Mouse (Mus musculus) neural tube, embryonic 11.5 days (tissue): ENCODE measurements around the gene Pnpo. TPM values are rescaled to one million over a fixed set of nuclear protein-coding genes. Genes with fewer than 3 reads are reported as not detected.

Source experiments
- ATAC-seq: fragments of 200-750 bp; cut with Nextera tagmentation; 2 replicates; pipeline ENCODE4 v1.8.0; 2017; ENCODE audit warnings: moderate number of reproducible peaks, mild to moderate bottlenecking, moderate TSS enrichment, moderate library complexity; ENCODE audit not compliant: insufficient read depth, low FRiP score, low TSS enrichment
- DNase-seq: peaks from one replicate; pipeline ENCODE4 v3.0.0-alpha.2; 2015; ENCODE audit warnings: low spot score
- H3K27ac ChIP-seq: fragments of 300-500 bp; sonication (generic); 2 replicates; pipeline ENCODE4 v1.5.1; 2014; ENCODE audit warnings: low read depth, mild to moderate bottlenecking, low read length
- H3K27me3 ChIP-seq: fragments of 300-500 bp; sonication (generic); 2 replicates; pipeline ENCODE4 v1.6.1; 2014; ENCODE audit warnings: mild to moderate bottlenecking, low read length, mixed read lengths; ENCODE audit not compliant: control insufficient read depth, insufficient read depth
- H3K36me3 ChIP-seq: fragments of 300-500 bp; sonication (generic); 2 replicates; pipeline ENCODE4 v1.6.1; 2014; ENCODE audit warnings: mild to moderate bottlenecking, low read length, moderate library complexity, mixed read lengths; ENCODE audit not compliant: control insufficient read depth, insufficient read depth
- H3K4me1 ChIP-seq: fragments of 300-500 bp; sonication (generic); 2 replicates; pipeline ENCODE4 v1.6.1; 2014; ENCODE audit warnings: low read length, mixed read lengths; ENCODE audit not compliant: control insufficient read depth, insufficient read depth
- H3K4me2 ChIP-seq: fragments of 300-500 bp; sonication (generic); 2 replicates; pipeline ENCODE4 v1.6.1; 2014; ENCODE audit warnings: low read depth, mild to moderate bottlenecking, moderate library complexity
- H3K4me3 ChIP-seq: fragments of 300-500 bp; sonication (generic); 2 replicates; pipeline ENCODE4 v1.5.1; 2014; ENCODE audit warnings: low read depth, low read length
- H3K9ac ChIP-seq: fragments of 300-500 bp; sonication (generic); 2 replicates; pipeline ENCODE4 v1.6.1; 2014; ENCODE audit warnings: mild to moderate bottlenecking, low read length
- H3K9me3 ChIP-seq: fragments of 300-500 bp; sonication (generic); 2 replicates; pipeline ENCODE4 v1.6.1; 2016; ENCODE audit warnings: low read length; ENCODE audit not compliant: control insufficient read depth
- WGBS: fragments of 180-500 bp; shearing (Covaris S2); extraction: QIAGEN DNeasy Blood & Tissue Kit; methylation state at CpG from one replicate; pipeline ENCODE4 v1.1.7; 2014; 5-methylcytosine and 5-hydroxymethylcytosine counted together
- polyA plus RNA-seq: library from polyadenylated mRNA; unstranded; fragments of >200 nt; fragmentation: Nextera tagmentation; extraction: Ambion mirVana; gene quantifications from 2 replicates; pipeline ENCODE4 v1.2.1, GENCODE M21; 2014

Pnpo gene
- polyA plus RNA-seq, 1 experiment from 2014 or later, result 26.2 TPM

- no peak overlapping the region for H3K4me2 ChIP-seq
- no peak overlapping the region for H3K27ac ChIP-seq
- H3K9ac ChIP-seq, result no peak overlapping the region
- no peak overlapping the region for H3K4me3 ChIP-seq
- ATAC-seq (no peak), DNase-seq (no peak)
- 79% methylated on average over 15 of the region's 15 CpGs for WGBS
- 0 out of 2 replicates have a peak, but pooled peaks cover 3% of the 10 kb centered on the region for H3K27me3 ChIP-seq
- H3K36me3 ChIP-seq, result no peaks in the 10 kb centered on the region
- peaks cover 8% of the 10 kb centered on the region for H3K4me1 ChIP-seq
- H3K9me3 ChIP-seq, result no peaks in the 10 kb centered on the region
Observed at GRCm38 (mm10) chr11:96981461-96981860, 37.7 kb upstream of the Pnpo start.

GRCm38 (mm10) chr11:96980021-96980420 lies 36.2 kb upstream of the Pnpo start:
- Histone ChIP-seq H3K4me2 (no peak overlapping the region), H3K4me3 (no peak overlapping the region), H3K9ac (no peak overlapping the region), H3K36me3 (no peaks in the 10 kb centered on the region), H3K27me3 (0 out of 2 replicates have a peak, but pooled peaks cover under 1% of the 10 kb centered on the region), H3K9me3 (no peaks in the 10 kb centered on the region), H3K4me1 (peaks cover 15% of the 10 kb centered on the region), H3K27ac (no peak overlapping the region)
- ATAC-seq (no peak), DNase-seq (no peak)
- 79% methylated on average over 5 of the region's 5 CpGs for WGBS

- no peak for DNase-seq
- Histone ChIP-seq H3K4me1 (peaks cover 15% of the 10 kb centered on the region), H3K4me3 (no peak overlapping the region), H3K27me3 (no peaks in the 10 kb centered on the region), H3K9ac (no peak overlapping the region), H3K36me3 (no peaks in the 10 kb centered on the region), H3K27ac (no peak overlapping the region), H3K4me2 (no peak overlapping the region), H3K9me3 (no peaks in the 10 kb centered on the region)
- WGBS, result 84% methylated on average over 7 of the region's 7 CpGs
- ATAC-seq, result no peak
Observed at GRCm38 (mm10) chr11:96979329-96979728, 35.5 kb upstream of the Pnpo start.

GRCm38 (mm10) chr11:96978401-96979246 lies 34.8 kb upstream of the Pnpo start:
- H3K27me3 ChIP-seq, result no peaks in the 10 kb centered on the region
- DNase-seq, result no peak
- no peaks in the 10 kb centered on the region for H3K36me3 ChIP-seq
- no peak for ATAC-seq
- H3K4me1 ChIP-seq, result peaks cover 15% of the 10 kb centered on the region
- H3K27ac ChIP-seq, result peak overlapping the region; percentile 24; the same call in 1 of the 2 replicates
- H3K4me2 ChIP-seq, result peak overlapping the region; percentile 81
- 33% methylated on average over 17 of the region's 17 CpGs for WGBS
- peak overlapping the region; percentile 56 for H3K9ac ChIP-seq
- peak overlapping the region; percentile 89 for H3K4me3 ChIP-seq
- no peaks in the 10 kb centered on the region for H3K9me3 ChIP-seq

GRCm38 (mm10) chr11:96977606-96978400 lies 34.0 kb upstream of the Pnpo start:
- Histone ChIP-seq H3K27ac (peak overlapping the region; percentile 92), H3K9ac (peak overlapping the region; percentile 95), H3K9me3 (no peaks in the 10 kb centered on the region), H3K4me3 (peak overlapping the region; percentile 89), H3K36me3 (no peaks in the 10 kb centered on the region), H3K4me2 (peak overlapping the region; percentile 84), H3K27me3 (no peaks in the 10 kb centered on the region), H3K4me1 (peaks cover 15% of the 10 kb centered on the region)
- peak; percentile 97 for ATAC-seq
- under 1% methylated on average over 45 of the region's 45 CpGs for WGBS
- peak; percentile 97 for DNase-seq

- ATAC-seq (peak; percentile 62), DNase-seq (peak; percentile 92)
- peak overlapping the region; percentile 92 for H3K27ac ChIP-seq
- H3K4me1 ChIP-seq, result peaks cover 15% of the 10 kb centered on the region
- peak overlapping the region; percentile 89 for H3K4me3 ChIP-seq
- H3K27me3 ChIP-seq, result no peaks in the 10 kb centered on the region
- H3K4me2 ChIP-seq, result peak overlapping the region; percentile 84
- H3K9ac ChIP-seq, result peak overlapping the region; percentile 95
- no peaks in the 10 kb centered on the region for H3K9me3 ChIP-seq
- WGBS, result under 1% methylated on average over 26 of the region's 50 CpGs
- H3K36me3 ChIP-seq, result no peaks in the 10 kb centered on the region
Observed at GRCm38 (mm10) chr11:96976911-96977591, 33.3 kb upstream of the Pnpo start.

- 62% methylated on average over 3 of the region's 3 CpGs for WGBS
- Histone ChIP-seq H3K4me1 (peaks cover 15% of the 10 kb centered on the region), H3K4me3 (peak overlapping the region; percentile 89), H3K27ac (no peak overlapping the region), H3K27me3 (no peaks in the 10 kb centered on the region), H3K9ac (peak overlapping the region; percentile 95), H3K36me3 (no peaks in the 10 kb centered on the region), H3K9me3 (no peaks in the 10 kb centered on the region), H3K4me2 (peak overlapping the region; percentile 84)
- DNase-seq (no peak), ATAC-seq (no peak)
Observed at GRCm38 (mm10) chr11:96976379-96976687, 32.5 kb upstream of the Pnpo start.

GRCm38 (mm10) chr11:96975511-96976378 lies 32.0 kb upstream of the Pnpo start:
- Histone ChIP-seq H3K27ac (no peak overlapping the region), H3K9me3 (no peaks in the 10 kb centered on the region), H3K9ac (no peak overlapping the region)

More at GRCm38 (mm10) chr11:96975511-96976378, 32.0 kb upstream of the Pnpo start:
- no peaks in the 10 kb centered on the region for H3K27me3 ChIP-seq
- ATAC-seq, result no peak
- peaks cover 15% of the 10 kb centered on the region for H3K4me1 ChIP-seq
- H3K36me3 ChIP-seq, result no peaks in the 10 kb centered on the region
- 81% methylated on average over 10 of the region's 10 CpGs for WGBS
- H3K4me3 ChIP-seq, result peak overlapping the region; percentile 89
- H3K4me2 ChIP-seq, result no peak overlapping the region; the same call in 1 of the 2 replicates
- DNase-seq, result no peak
